Mouse (Mus musculus): ENCODE measurements around the gene Tent4a. TPM values are rescaled to one million over a fixed set of nuclear protein-coding genes. Genes with fewer than 3 reads are reported as not detected.
A peak's percentile ranks its signal among the peaks of the same experiment; 100 is the strongest.
"Not testable (repeated sequence)": the region's sequence is repeated elsewhere in the genome, so short reads cannot be mapped to it uniquely, and the experiment has no call there.

The Tent4a gene
- 4.7 and 5.0 TPM in 2 replicates for polyA plus RNA-seq (2015; fragmentation: Nextera tagmentation; extraction: Ambion mirVana)

GRCm38 (mm10) chr13:69534334-69534653 lies at the start of gene Tent4a:
Gene Tent4a, minus strand, starts transcription at chr13:69534617.
- no peak for DNase-seq (ENCODE audit: low spot score)
- no peak for TF ChIP-seq CTCF (IDR thresholded peaks at IDR 0.05; ENCODE audit: low read depth)

GRCm38 (mm10) chr13:69583591-69583990 lies 49.2 kb upstream of the Tent4a start:
- no peaks in the 10 kb centered on the region for H3K9me3 ChIP-seq (replicated peaks; ENCODE audit: low read length)
- H3K4me1 ChIP-seq (replicated peaks; ENCODE audit: insufficient read depth, low read length): no peaks in the 10 kb centered on the region
- no peak for DNase-seq (ENCODE audit: low spot score)
- no peak overlapping the region for H3K4me2 ChIP-seq (ENCODE audit: low read length)
- H3K36me3 ChIP-seq (ENCODE audit: insufficient read depth, low read length): no peaks in the 10 kb centered on the region
- WGBS: 93% methylated on average over 6 of the region's 6 CpGs
- TF ChIP-seq CTCF (IDR thresholded peaks at IDR 0.05; ENCODE audit: low read depth): no peak
- H3K9ac ChIP-seq (ENCODE audit: low read depth, low read length): no peak overlapping the region
- no peaks in the 10 kb centered on the region for H3K27me3 ChIP-seq (ENCODE audit: insufficient read depth, low read length)
- no peak overlapping the region for H3K27ac ChIP-seq
- H3K4me3 ChIP-seq (replicated peaks; ENCODE audit: low read depth, low read length): no peak overlapping the region
- ATAC-seq (replicated peaks; ENCODE audit: low FRiP score, low read depth): no peak

More at GRCm38 (mm10) chr13:69534334-69534653, at the start of gene Tent4a:
- no peaks in the 10 kb centered on the region for H3K36me3 ChIP-seq (ENCODE audit: insufficient read depth, low read length)
- H3K27ac ChIP-seq: peak within 1 kb of the TSS; percentile 98
- H3K9ac ChIP-seq (ENCODE audit: low read depth, low read length): peak within 1 kb of the TSS; percentile 92
- ATAC-seq (replicated peaks; ENCODE audit: low FRiP score, low read depth): peak; percentile 90
- H3K9me3 ChIP-seq (replicated peaks; ENCODE audit: low read length): no peaks in the 10 kb centered on the region
- H3K4me1 ChIP-seq (replicated peaks; ENCODE audit: insufficient read depth, low read length): peaks cover 19% of the 10 kb centered on the region
- peak within 1 kb of the TSS; percentile 89 for H3K4me3 ChIP-seq (replicated peaks; ENCODE audit: low read depth, low read length)
- peak within 1 kb of the TSS; percentile 96 for H3K4me2 ChIP-seq (ENCODE audit: low read length)
- under 1% methylated on average over 47 of the region's 57 CpGs for WGBS
- no peaks in the 10 kb centered on the region for H3K27me3 ChIP-seq (ENCODE audit: insufficient read depth, low read length)

GRCm38 (mm10) chr13:69582411-69582810 lies 48.0 kb upstream of the Tent4a start:
- Histone ChIP-seq H3K9me3 (replicated peaks; ENCODE audit: low read length) (no peaks in the 10 kb centered on the region), H3K4me2 (ENCODE audit: low read length) (no peak overlapping the region), H3K9ac (ENCODE audit: low read depth, low read length) (no peak overlapping the region), H3K27ac (no peak overlapping the region), H3K4me1 (replicated peaks; ENCODE audit: insufficient read depth, low read length) (no peaks in the 10 kb centered on the region), H3K27me3 (ENCODE audit: insufficient read depth, low read length) (no peaks in the 10 kb centered on the region), H3K4me3 (replicated peaks; ENCODE audit: low read depth, low read length) (no peak overlapping the region), H3K36me3 (ENCODE audit: insufficient read depth, low read length) (no peaks in the 10 kb centered on the region)
- ATAC-seq (replicated peaks; ENCODE audit: low FRiP score, low read depth) (no peak), DNase-seq (ENCODE audit: low spot score) (no peak)
- 73% methylated on average over 6 of the region's 6 CpGs for WGBS
- no peak for TF ChIP-seq CTCF (IDR thresholded peaks at IDR 0.05; ENCODE audit: low read depth)

GRCm38 (mm10) chr13:69577181-69577834 lies 42.9 kb upstream of the Tent4a start:
- no peaks in the 10 kb centered on the region for H3K4me1 ChIP-seq (replicated peaks; ENCODE audit: insufficient read depth, low read length)
- WGBS: 78% methylated on average over 16 of the region's 16 CpGs
- no peaks in the 10 kb centered on the region for H3K9me3 ChIP-seq (replicated peaks; ENCODE audit: low read length)
- H3K9ac ChIP-seq (ENCODE audit: low read depth, low read length): no peak overlapping the region
- no peaks in the 10 kb centered on the region for H3K27me3 ChIP-seq (ENCODE audit: insufficient read depth, low read length)
- H3K27ac ChIP-seq: no peak overlapping the region
- no peak for DNase-seq (ENCODE audit: low spot score)
- TF ChIP-seq CTCF (IDR thresholded peaks at IDR 0.05; ENCODE audit: low read depth): no peak
- ATAC-seq (replicated peaks; ENCODE audit: low FRiP score, low read depth): no peak
- H3K36me3 ChIP-seq (ENCODE audit: insufficient read depth, low read length): no peaks in the 10 kb centered on the region
- H3K4me3 ChIP-seq (replicated peaks; ENCODE audit: low read depth, low read length): no peak overlapping the region
- no peak overlapping the region for H3K4me2 ChIP-seq (ENCODE audit: low read length)

GRCm38 (mm10) chr13:69576676-69577075 lies 42.3 kb upstream of the Tent4a start:
- H3K27me3 ChIP-seq (ENCODE audit: insufficient read depth, low read length): no peaks in the 10 kb centered on the region
- no peaks in the 10 kb centered on the region for H3K9me3 ChIP-seq (replicated peaks; ENCODE audit: low read length)
- H3K27ac ChIP-seq: no peak overlapping the region
- TF ChIP-seq CTCF (IDR thresholded peaks at IDR 0.05; ENCODE audit: low read depth): no peak
- no peaks in the 10 kb centered on the region for H3K4me1 ChIP-seq (replicated peaks; ENCODE audit: insufficient read depth, low read length)
- no peaks in the 10 kb centered on the region for H3K36me3 ChIP-seq (ENCODE audit: insufficient read depth, low read length)
- no peak overlapping the region for H3K9ac ChIP-seq (ENCODE audit: low read depth, low read length)
- DNase-seq (ENCODE audit: low spot score) (no peak), ATAC-seq (replicated peaks; ENCODE audit: low FRiP score, low read depth) (no peak)
- H3K4me2 ChIP-seq (ENCODE audit: low read length): no peak overlapping the region
- no peak overlapping the region for H3K4me3 ChIP-seq (replicated peaks; ENCODE audit: low read depth, low read length)
- WGBS: 61% methylated on average over 11 of the region's 11 CpGs

GRCm38 (mm10) chr13:69572594-69572993 lies 38.2 kb upstream of the Tent4a start:
- no peak for TF ChIP-seq CTCF (IDR thresholded peaks at IDR 0.05; ENCODE audit: low read depth)
- ATAC-seq (replicated peaks; ENCODE audit: low FRiP score, low read depth) (no peak), DNase-seq (ENCODE audit: low spot score) (no peak)
- Histone ChIP-seq H3K9me3 (replicated peaks; ENCODE audit: low read length) (no peaks in the 10 kb centered on the region), H3K27ac (no peak overlapping the region), H3K36me3 (ENCODE audit: insufficient read depth, low read length) (no peaks in the 10 kb centered on the region), H3K27me3 (ENCODE audit: insufficient read depth, low read length) (no peaks in the 10 kb centered on the region), H3K9ac (ENCODE audit: low read depth, low read length) (no peak overlapping the region), H3K4me2 (ENCODE audit: low read length) (no peak overlapping the region), H3K4me1 (replicated peaks; ENCODE audit: insufficient read depth, low read length) (no peaks in the 10 kb centered on the region), H3K4me3 (replicated peaks; ENCODE audit: low read depth, low read length) (no peak overlapping the region)
- WGBS: 90% methylated on average over 3 of the region's 3 CpGs

GRCm38 (mm10) chr13:69569201-69569600 lies 34.8 kb upstream of the Tent4a start:
- 85% methylated on average over 9 of the region's 9 CpGs for WGBS
- Histone ChIP-seq H3K9me3 (replicated peaks; ENCODE audit: low read length) (no peaks in the 10 kb centered on the region), H3K4me2 (ENCODE audit: low read length) (no peak overlapping the region), H3K27me3 (ENCODE audit: insufficient read depth, low read length) (no peaks in the 10 kb centered on the region), H3K27ac (no peak overlapping the region), H3K36me3 (ENCODE audit: insufficient read depth, low read length) (no peaks in the 10 kb centered on the region), H3K4me3 (replicated peaks; ENCODE audit: low read depth, low read length) (no peak overlapping the region), H3K9ac (ENCODE audit: low read depth, low read length) (no peak overlapping the region), H3K4me1 (replicated peaks; ENCODE audit: insufficient read depth, low read length) (no peaks in the 10 kb centered on the region)
- DNase-seq (ENCODE audit: low spot score) (no peak), ATAC-seq (replicated peaks; ENCODE audit: low FRiP score, low read depth) (peak; percentile 85)
- no peak for TF ChIP-seq CTCF (IDR thresholded peaks at IDR 0.05; ENCODE audit: low read depth)

GRCm38 (mm10) chr13:69565401-69565800 lies 31.0 kb upstream of the Tent4a start:
- H3K4me1 ChIP-seq (replicated peaks; ENCODE audit: insufficient read depth, low read length); H3K36me3 ChIP-seq (ENCODE audit: insufficient read depth, low read length); H3K27ac ChIP-seq; H3K9me3 ChIP-seq (replicated peaks; ENCODE audit: low read length); H3K4me3 ChIP-seq (replicated peaks; ENCODE audit: low read depth, low read length); H3K27me3 ChIP-seq (ENCODE audit: insufficient read depth, low read length); ATAC-seq (replicated peaks; ENCODE audit: low FRiP score, low read depth); H3K9ac ChIP-seq (ENCODE audit: low read depth, low read length); H3K4me2 ChIP-seq (ENCODE audit: low read length); DNase-seq (ENCODE audit: low spot score): not testable (repeated sequence)
- 96% methylated on average over 4 of the region's 4 CpGs for WGBS

All from kidney, postnatal 0 days (tissue).